Mouse (Mus musculus) testis, adult 2 months (tissue): ENCODE measurements around the gene Zfp827. TPM values are rescaled to one million over a fixed set of nuclear protein-coding genes. Genes with fewer than 3 reads are reported as not detected.

ENCODE experiments used
- H3K27ac ChIP-seq: fragments of 200-500 bp; 2 replicates; pipeline ENCODE4 v1.5.1; 2012; ENCODE audit warnings: low read depth, low read length; ENCODE audit not compliant: control insufficient read depth, insufficient read depth
- H3K27me3 ChIP-seq: fragments of 200-500 bp; 2 replicates; pipeline ENCODE4 v1.6.1; 2012; ENCODE audit warnings: mild to moderate bottlenecking, low read length, moderate library complexity; ENCODE audit not compliant: control insufficient read depth, insufficient read depth
- H3K36me3 ChIP-seq: fragments of 200-500 bp; 2 replicates; pipeline ENCODE4 v1.6.1; 2012; ENCODE audit warnings: mild to moderate bottlenecking, low read length; ENCODE audit not compliant: control insufficient read depth, insufficient read depth
- H3K4me1 ChIP-seq: fragments of 200-500 bp; 2 replicates; pipeline ENCODE4 v1.6.1; 2012; ENCODE audit warnings: low read length; ENCODE audit not compliant: control insufficient read depth, insufficient read depth
- H3K4me3 ChIP-seq: fragments of 200-500 bp; 2 replicates; pipeline ENCODE4 v1.5.1; 2012; ENCODE audit warnings: low read depth, mild to moderate bottlenecking, low read length, moderate library complexity, mixed read lengths; ENCODE audit not compliant: control insufficient read depth
- CTCF ChIP-seq: fragments of 200-500 bp; IDR thresholded peaks from 2 replicates; pipeline ENCODE4 v1.5.1; 2012; ENCODE audit warnings: low read depth, mild to moderate bottlenecking, inconsistent platforms, low read length, moderate library complexity; ENCODE audit not compliant: control insufficient read depth, insufficient read depth, insufficient replicate concordance
- POLR2A ChIP-seq: fragments of 200-500 bp; IDR thresholded peaks from 2 replicates; pipeline ENCODE4 v1.6.1; 2012; ENCODE audit warnings: low read depth, mild to moderate bottlenecking, inconsistent platforms, low read length, moderate library complexity; ENCODE audit not compliant: control insufficient read depth
- polyA plus RNA-seq: library from polyadenylated mRNA; depleted of rRNA; stranded (reverse); fragments of >200 nt; gene quantifications from 2 replicates; pipeline ENCODE4 v1.2.3, GENCODE M21; 2012; rRNA removed

The Zfp827 gene
- polyA plus RNA-seq, 1 experiment: 3.1 TPM

DNA sequence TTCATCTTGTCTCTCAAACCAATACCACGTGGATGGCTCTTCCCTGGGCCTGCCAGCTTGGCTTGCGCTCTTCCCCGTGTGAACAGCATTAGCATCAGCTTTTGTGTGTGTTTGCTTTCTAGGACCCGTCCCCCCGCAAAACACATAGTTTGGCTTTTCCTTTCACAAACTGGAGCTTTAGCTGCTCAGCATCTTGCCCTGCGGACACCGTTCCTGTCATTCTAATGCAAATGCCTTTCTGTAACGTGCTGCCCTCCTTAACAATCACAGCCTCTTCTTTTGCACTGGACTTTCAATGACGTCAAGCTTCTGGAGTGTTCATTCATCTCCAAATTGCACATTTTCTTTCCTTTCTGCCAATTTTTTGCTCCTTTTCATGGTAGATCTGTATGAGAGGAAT is 196.1 kb downstream of the Zfp827 start:
- H3K4me1 ChIP-seq: no peaks in the 10 kb centered on the region
- no peak overlapping the region for H3K4me3 ChIP-seq
- TF ChIP-seq CTCF: no peak
- TF ChIP-seq POLR2A: no peak
- no peak overlapping the region for H3K27ac ChIP-seq
- no peaks in the 10 kb centered on the region for H3K36me3 ChIP-seq
- no peaks in the 10 kb centered on the region for H3K27me3 ChIP-seq

GRCm38 (mm10) chr8:79225586-79225985 is 197.3 kb downstream of the Zfp827 start:
- no peak for TF ChIP-seq POLR2A
- no peak for TF ChIP-seq CTCF
- Histone ChIP-seq H3K4me3 (no peak overlapping the region), H3K4me1 (no peaks in the 10 kb centered on the region), H3K36me3 (no peaks in the 10 kb centered on the region), H3K27ac (no peak overlapping the region), H3K27me3 (no peaks in the 10 kb centered on the region)

DNA sequence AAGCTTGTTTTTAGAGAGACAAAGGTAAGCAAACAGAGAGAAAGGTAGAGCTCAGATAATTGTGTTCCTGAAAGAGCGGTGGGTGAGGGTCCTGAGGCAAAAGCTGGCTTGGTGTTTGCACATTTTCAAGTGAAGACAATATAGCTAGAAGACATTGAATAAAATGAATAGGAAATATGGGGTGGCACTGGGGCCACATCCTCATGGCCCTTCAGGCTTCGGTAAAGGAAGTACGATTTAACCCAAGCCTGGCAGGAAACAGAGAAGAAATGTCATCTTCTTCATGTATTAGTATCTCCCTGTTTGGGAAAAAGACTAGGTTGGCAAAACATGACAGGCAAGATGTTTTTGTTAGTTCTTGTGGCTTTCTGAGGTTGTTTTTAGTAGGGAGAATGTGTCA is 197.8 kb downstream of the Zfp827 start:
- no peak for TF ChIP-seq POLR2A
- TF ChIP-seq CTCF: no peak
- no peaks in the 10 kb centered on the region for H3K4me1 ChIP-seq
- no peak overlapping the region for H3K4me3 ChIP-seq
- no peak overlapping the region for H3K27ac ChIP-seq
- H3K27me3 ChIP-seq: no peaks in the 10 kb centered on the region
- H3K36me3 ChIP-seq: no peaks in the 10 kb centered on the region

GRCm38 (mm10) chr8:79227194-79227593 is 199.0 kb downstream of the Zfp827 start:
- Histone ChIP-seq H3K36me3 (no peaks in the 10 kb centered on the region), H3K27me3 (no peaks in the 10 kb centered on the region), H3K4me1 (no peaks in the 10 kb centered on the region), H3K27ac (no peak overlapping the region), H3K4me3 (no peak overlapping the region)
- TF ChIP-seq CTCF: no peak
- no peak for TF ChIP-seq POLR2A

- H3K27ac ChIP-seq: no peak overlapping the region
- no peak for TF ChIP-seq POLR2A
- TF ChIP-seq CTCF: no peak
- H3K4me3 ChIP-seq: no peak overlapping the region
- H3K36me3 ChIP-seq: no peaks in the 10 kb centered on the region
- H3K27me3 ChIP-seq: no peaks in the 10 kb centered on the region
- H3K4me1 ChIP-seq: no peaks in the 10 kb centered on the region
Observed at GRCm38 (mm10) chr8:79227916-79228315, 199.7 kb downstream of the Zfp827 start.

DNA sequence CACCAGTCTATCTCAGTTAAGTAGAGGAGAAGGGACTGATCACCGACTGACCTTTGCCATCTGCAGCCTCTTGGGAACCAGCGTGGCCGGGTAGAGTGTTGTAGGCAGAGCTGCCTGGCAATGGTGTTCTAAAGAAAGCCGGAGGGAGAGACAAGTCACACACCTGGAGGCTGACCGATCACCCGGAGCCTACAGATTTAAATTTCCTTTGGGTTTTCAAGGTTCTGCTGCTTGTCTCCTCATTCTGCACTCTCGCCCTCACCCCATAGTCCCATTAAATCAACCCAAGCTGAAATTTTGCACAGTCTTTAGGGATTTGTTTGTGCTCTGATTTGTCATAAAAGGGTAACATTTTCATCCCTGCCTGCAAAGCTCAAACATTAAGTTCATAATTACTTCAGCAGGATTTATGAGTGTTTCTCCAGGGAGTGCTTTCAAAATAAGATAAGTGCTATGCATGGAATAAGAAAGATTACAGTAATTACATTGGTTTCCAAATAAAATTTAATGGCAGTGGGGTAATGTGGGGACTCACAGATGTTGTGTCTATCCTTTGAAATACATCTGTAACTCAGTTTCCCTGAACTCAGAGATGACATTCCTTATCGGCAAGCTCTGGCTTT is 201.1 kb downstream of the Zfp827 start:
- TF ChIP-seq POLR2A: no peak
- TF ChIP-seq CTCF: no peak
- no peaks in the 10 kb centered on the region for H3K27me3 ChIP-seq

DNA sequence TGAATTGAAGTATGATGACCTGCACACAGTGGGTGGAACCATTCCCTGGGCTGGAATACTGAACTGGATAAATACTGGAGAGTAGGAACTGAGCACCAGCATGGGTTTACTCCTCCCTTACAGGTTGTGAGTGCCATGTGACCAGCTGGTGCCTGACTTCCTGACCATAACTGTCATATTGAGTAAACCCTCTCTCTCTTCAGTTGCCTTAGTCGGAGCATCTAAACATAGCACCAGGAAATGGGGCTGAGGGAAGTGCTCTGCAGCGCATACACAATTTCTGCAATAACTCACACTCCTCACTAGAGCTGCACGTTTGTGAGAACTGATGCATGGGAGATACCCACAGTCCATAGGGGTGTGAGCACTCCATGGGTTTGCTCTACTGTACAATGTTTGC is 211.1 kb downstream of the Zfp827 start:
- no peaks in the 10 kb centered on the region for H3K27me3 ChIP-seq
- no peak overlapping the region for H3K27ac ChIP-seq
- H3K4me3 ChIP-seq: no peak overlapping the region
- no peak for TF ChIP-seq CTCF
- no peak for TF ChIP-seq POLR2A
- H3K36me3 ChIP-seq: no peaks in the 10 kb centered on the region
- H3K4me1 ChIP-seq: no peaks in the 10 kb centered on the region

More for the DNA sequence above, 201.1 kb downstream of the Zfp827 start:
- H3K36me3 ChIP-seq: no peaks in the 10 kb centered on the region
- H3K4me3 ChIP-seq: no peak overlapping the region
- H3K27ac ChIP-seq: no peak overlapping the region
- H3K4me1 ChIP-seq: no peaks in the 10 kb centered on the region

DNA sequence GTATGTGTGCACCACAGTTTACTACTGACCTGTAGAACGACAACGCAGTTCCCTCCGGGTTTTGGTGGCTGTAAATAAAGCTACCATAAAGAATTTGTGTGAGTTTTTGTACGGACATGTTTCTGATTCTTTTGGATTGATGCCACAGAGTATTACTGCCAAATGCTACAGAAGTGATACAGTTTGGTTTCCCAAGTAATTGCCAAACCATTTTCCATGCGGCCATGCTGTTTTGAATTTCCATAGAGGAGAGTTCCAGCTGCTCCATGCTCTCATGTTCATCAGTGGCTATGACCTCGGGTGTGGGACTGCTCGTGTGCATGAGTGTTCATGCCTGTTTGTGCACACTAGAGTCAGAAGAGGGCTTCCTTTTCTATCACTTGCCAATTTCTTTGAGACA is 211.8 kb downstream of the Zfp827 start:
- no peak overlapping the region for H3K4me3 ChIP-seq
- TF ChIP-seq POLR2A (no peak), CTCF (no peak)
- H3K27me3 ChIP-seq: no peaks in the 10 kb centered on the region
- no peak overlapping the region for H3K27ac ChIP-seq
- no peaks in the 10 kb centered on the region for H3K36me3 ChIP-seq
- H3K4me1 ChIP-seq: no peaks in the 10 kb centered on the region

Other genes with a start within 250 kb of the Zfp827 start
- gene Lsm6, start 207.3 kb upstream of the Zfp827 start, polyA plus RNA-seq: 4.5 and 8.4 TPM in 2 replicates
- gene 1700011L22Rik, start 220.1 kb downstream of the Zfp827 start, polyA plus RNA-seq: 402 and 425 TPM in 2 replicates